Mouse (Mus musculus): ENCODE measurements around the gene Neurog2. TPM values are rescaled to one million over a fixed set of nuclear protein-coding genes. Genes with fewer than 3 reads are reported as not detected.
A peak's percentile ranks its signal among the peaks of the same experiment; 100 is the strongest.

The Neurog2 gene
- 0.09 and 0.20 TPM in 2 replicates for polyA plus RNA-seq (2012; rRNA removed)

DNA sequence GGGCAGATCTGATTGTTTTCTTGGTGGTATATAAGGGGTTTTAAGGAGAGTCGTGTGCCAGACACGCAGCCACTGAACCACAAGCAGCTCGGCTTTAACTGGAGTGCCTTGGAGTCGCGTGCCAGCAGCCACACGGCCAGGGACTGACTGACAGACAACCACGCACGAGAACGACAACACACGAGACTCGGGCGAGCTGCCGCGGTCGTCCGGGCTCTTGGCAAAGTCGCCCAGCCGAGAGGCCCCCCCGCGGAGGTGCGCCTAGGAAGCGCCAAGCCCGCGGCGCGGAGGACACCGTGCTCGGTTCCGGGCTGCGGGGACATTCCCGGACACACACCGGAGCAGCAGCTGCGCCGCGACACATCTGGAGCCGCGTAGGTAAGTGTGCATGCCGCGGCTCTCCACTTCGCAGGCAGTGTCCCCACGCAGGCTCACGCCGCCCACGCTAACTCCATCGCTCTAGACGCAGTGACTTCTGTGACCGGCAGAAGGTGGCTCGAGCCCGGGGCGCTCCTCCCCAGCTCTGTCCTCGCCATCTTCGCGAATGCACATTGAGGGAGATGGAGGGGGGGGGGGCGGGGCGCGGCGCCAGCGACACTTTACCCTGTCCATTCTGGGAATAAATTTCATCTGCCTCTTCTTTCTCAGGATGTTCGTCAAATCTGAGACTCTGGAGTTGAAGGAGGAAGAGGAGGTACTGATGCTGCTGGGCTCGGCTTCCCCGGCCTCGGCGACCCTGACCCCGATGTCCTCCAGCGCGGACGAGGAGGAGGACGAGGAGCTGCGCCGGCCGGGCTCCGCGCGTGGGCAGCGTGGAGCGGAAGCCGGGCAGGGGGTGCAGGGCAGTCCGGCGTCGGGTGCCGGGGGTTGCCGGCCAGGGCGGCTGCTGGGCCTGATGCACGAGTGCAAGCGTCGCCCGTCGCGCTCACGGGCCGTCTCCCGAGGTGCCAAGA is at the start of gene Neurog2:
TSS of gene Neurog2 (plus strand) at position 56 of the 953 bp plus-strand sequence.
- no peak for TF ChIP-seq POLR2A (IDR thresholded peaks at IDR 0.05; ENCODE audit: control insufficient read depth, extremely low read depth, insufficient read depth, low read length, poor library complexity)
- TF ChIP-seq CTCF (IDR thresholded peaks at IDR 0.05; ENCODE audit: borderline replicate concordance, control insufficient read depth, extremely low read depth, insufficient read depth, low read length, poor library complexity) = no peak
- H3K27ac ChIP-seq (ENCODE audit: control insufficient read depth, insufficient read depth, low read length) = no peak within 1 kb of the TSS
- peaks cover 12% of the 10 kb centered on the region for H3K4me1 ChIP-seq (replicated peaks; ENCODE audit: control insufficient read depth, insufficient read depth, low read length)
- no peaks in the 10 kb centered on the region for H3K36me3 ChIP-seq (ENCODE audit: control insufficient read depth, insufficient read depth, low read length)
- H3K4me3 ChIP-seq (ENCODE audit: control insufficient read depth, insufficient read depth, low read length) = peak within 1 kb of the TSS; percentile 25
- 2% methylated on average over 92 of the region's 92 CpGs for whole genome bisulfite sequencing
- no peak for DNase-seq
- peaks cover 41% of the 10 kb centered on the region for H3K27me3 ChIP-seq (ENCODE audit: control insufficient read depth, insufficient read depth, low read length)

DNA sequence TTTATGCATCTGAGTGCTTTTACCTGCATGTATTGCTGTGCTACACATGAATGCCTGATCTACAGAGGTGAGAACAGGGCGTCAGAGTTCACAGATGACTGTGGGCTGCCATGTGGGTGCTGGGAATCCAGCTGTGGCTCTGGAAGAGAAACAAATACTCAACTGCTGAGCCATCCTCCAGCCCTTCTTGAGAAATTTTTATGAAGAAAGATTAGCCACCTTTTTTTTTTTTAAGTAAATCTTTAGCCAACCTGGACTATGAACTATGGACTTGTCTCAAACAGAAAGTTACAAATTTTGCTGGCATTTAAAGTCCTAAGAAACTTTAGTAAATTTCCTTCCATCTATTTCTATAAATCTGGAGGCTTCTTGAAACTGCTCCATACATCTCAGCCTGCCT is 35.8 kb upstream of the Neurog2 start:
- Histone ChIP-seq H3K27ac (ENCODE audit: control insufficient read depth, insufficient read depth, low read length) (no peak overlapping the region), H3K27me3 (ENCODE audit: control insufficient read depth, insufficient read depth, low read length) (no peaks in the 10 kb centered on the region), H3K4me1 (replicated peaks; ENCODE audit: control insufficient read depth, insufficient read depth, low read length) (no peaks in the 10 kb centered on the region), H3K36me3 (ENCODE audit: control insufficient read depth, insufficient read depth, low read length) (peaks cover 9% of the 10 kb centered on the region), H3K4me3 (ENCODE audit: control insufficient read depth, insufficient read depth, low read length) (no peak overlapping the region)
- TF ChIP-seq CTCF (IDR thresholded peaks at IDR 0.05; ENCODE audit: borderline replicate concordance, control insufficient read depth, extremely low read depth, insufficient read depth, low read length, poor library complexity) (no peak), POLR2A (IDR thresholded peaks at IDR 0.05; ENCODE audit: control insufficient read depth, extremely low read depth, insufficient read depth, low read length, poor library complexity) (no peak)
- DNase-seq = no peak
- 95% methylated on average over 1 of the region's 1 CpGs for WGBS

DNA sequence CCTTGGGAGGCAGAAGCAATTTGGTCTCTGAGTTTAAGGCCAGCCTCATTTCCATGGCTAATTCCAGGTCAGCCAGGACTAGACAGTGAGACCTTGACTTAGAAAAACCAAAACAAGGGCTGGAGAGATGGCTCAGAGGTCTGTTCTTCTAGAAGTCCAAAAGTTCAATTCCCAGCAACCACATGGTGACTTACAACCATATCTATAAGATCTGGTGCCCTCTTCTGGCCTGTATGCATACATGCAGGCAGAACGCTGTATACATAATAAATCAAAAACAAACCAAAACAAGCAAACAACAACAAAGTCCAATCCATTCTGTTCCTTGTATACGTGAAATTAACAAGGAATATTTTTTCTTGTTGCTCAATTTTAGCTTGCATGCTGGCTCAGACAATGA is 24.8 kb upstream of the Neurog2 start:
- H3K27me3 ChIP-seq (ENCODE audit: control insufficient read depth, insufficient read depth, low read length) = no peaks in the 10 kb centered on the region
- no peak for DNase-seq
- no peaks in the 10 kb centered on the region for H3K4me1 ChIP-seq (replicated peaks; ENCODE audit: control insufficient read depth, insufficient read depth, low read length)
- no peak overlapping the region for H3K4me3 ChIP-seq (ENCODE audit: control insufficient read depth, insufficient read depth, low read length)
- TF ChIP-seq POLR2A (IDR thresholded peaks at IDR 0.05; ENCODE audit: control insufficient read depth, extremely low read depth, insufficient read depth, low read length, poor library complexity) = no peak
- no peak for TF ChIP-seq CTCF (IDR thresholded peaks at IDR 0.05; ENCODE audit: borderline replicate concordance, control insufficient read depth, extremely low read depth, insufficient read depth, low read length, poor library complexity)
- peaks cover 10% of the 10 kb centered on the region; the same call in 1 of the 2 replicates for H3K36me3 ChIP-seq (ENCODE audit: control insufficient read depth, insufficient read depth, low read length)
- 97% methylated on average over 2 of the region's 2 CpGs for WGBS
- H3K27ac ChIP-seq (ENCODE audit: control insufficient read depth, insufficient read depth, low read length) = no peak overlapping the region

DNA sequence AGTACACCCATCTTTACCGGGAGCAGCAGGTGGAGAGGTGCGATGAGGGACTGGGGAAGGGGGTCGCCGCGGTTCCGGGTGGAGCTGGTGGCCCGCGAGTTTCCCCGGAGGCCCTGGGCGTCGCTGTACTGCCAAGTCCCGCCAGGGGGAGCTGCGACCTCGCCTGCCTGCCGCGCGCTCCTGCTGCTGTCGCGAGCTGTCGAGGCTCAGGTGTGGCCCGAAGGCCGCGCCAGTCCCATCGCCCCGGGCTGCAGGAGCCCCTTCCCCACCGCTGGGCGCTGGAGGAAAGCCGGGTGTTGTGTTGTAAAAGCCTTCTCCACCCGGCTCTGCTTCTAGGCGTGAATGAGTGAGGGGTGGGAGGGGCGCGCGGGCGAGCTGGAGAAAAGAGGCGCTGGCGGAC is 7.6 kb upstream of the Neurog2 start:
- no peak overlapping the region for H3K27ac ChIP-seq (ENCODE audit: control insufficient read depth, insufficient read depth, low read length)
- no peaks in the 10 kb centered on the region for H3K4me1 ChIP-seq (replicated peaks; ENCODE audit: control insufficient read depth, insufficient read depth, low read length)
- H3K36me3 ChIP-seq (ENCODE audit: control insufficient read depth, insufficient read depth, low read length) = no peaks in the 10 kb centered on the region
- TF ChIP-seq POLR2A (IDR thresholded peaks at IDR 0.05; ENCODE audit: control insufficient read depth, extremely low read depth, insufficient read depth, low read length, poor library complexity) = no peak
- TF ChIP-seq CTCF (IDR thresholded peaks at IDR 0.05; ENCODE audit: borderline replicate concordance, control insufficient read depth, extremely low read depth, insufficient read depth, low read length, poor library complexity) = peak; percentile 95
- no peak overlapping the region for H3K4me3 ChIP-seq (ENCODE audit: control insufficient read depth, insufficient read depth, low read length)
- WGBS = 3% methylated on average over 36 of the region's 36 CpGs
- peaks cover 21% of the 10 kb centered on the region for H3K27me3 ChIP-seq (ENCODE audit: control insufficient read depth, insufficient read depth, low read length)
- DNase-seq = peak; percentile 83

DNA sequence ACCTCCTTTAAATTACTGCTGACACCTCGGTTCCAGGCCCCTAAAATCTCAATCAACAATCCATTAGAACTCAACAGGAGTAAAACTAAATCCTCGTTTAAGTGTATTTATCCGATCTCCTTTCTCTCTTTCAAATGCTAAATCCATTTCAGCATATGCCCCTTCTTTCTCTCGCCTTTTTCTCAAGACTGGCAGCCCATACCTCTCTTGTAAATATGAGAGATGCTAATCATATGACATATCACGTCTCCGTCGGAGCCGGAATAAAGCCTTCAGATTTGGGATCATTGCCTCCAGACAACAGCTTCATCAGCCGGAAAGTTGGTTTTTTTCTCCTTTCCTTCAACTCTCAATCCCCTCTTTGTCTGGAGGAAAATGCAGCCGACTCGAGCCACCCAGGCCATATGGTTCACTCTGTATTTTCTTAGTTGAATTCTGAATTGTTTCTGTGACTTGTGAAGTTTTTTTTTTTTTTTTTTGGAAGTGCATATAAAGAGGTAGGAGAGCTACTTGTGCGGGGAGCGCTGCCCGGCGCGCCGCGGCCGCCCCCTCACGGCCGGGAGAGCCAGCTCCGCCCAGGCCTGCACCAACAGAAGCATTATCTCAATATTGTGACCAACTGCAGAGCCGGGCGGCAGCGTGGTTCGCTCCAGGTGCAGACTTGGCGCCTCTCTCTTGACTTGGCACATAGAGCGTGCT is 7.1 kb upstream of the Neurog2 start:
- no peak for TF ChIP-seq POLR2A (IDR thresholded peaks at IDR 0.05; ENCODE audit: control insufficient read depth, extremely low read depth, insufficient read depth, low read length, poor library complexity)
- TF ChIP-seq CTCF (IDR thresholded peaks at IDR 0.05; ENCODE audit: borderline replicate concordance, control insufficient read depth, extremely low read depth, insufficient read depth, low read length, poor library complexity) = peak; percentile 31; the same call in 1 of the 2 replicates
- Histone ChIP-seq H3K27me3 (ENCODE audit: control insufficient read depth, insufficient read depth, low read length) (peaks cover 21% of the 10 kb centered on the region), H3K27ac (ENCODE audit: control insufficient read depth, insufficient read depth, low read length) (no peak overlapping the region), H3K4me3 (ENCODE audit: control insufficient read depth, insufficient read depth, low read length) (no peak overlapping the region), H3K36me3 (ENCODE audit: control insufficient read depth, insufficient read depth, low read length) (no peaks in the 10 kb centered on the region), H3K4me1 (replicated peaks; ENCODE audit: control insufficient read depth, insufficient read depth, low read length) (no peaks in the 10 kb centered on the region)
- no peak for DNase-seq
- WGBS = 4% methylated on average over 28 of the region's 28 CpGs

DNA sequence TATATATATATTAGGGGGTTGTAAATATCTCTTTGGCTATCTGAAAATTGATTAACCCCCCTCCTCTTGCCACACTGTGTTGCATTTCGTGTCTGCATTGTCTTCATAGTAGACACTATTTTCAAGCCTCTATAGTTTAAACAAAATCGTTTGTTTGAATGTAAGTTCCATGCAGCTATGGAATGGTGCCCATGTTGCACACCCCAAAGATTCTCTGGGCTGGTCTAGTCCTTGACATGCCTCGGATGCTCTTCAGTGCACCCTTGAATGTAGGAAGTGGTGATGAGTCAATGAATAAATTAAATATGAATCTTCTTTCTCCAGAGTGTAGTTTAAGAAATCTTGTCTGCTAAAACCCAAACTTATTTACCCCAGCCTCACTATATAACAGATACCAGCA is 6.4 kb upstream of the Neurog2 start:
- H3K36me3 ChIP-seq (ENCODE audit: control insufficient read depth, insufficient read depth, low read length) = no peaks in the 10 kb centered on the region
- 21% methylated on average over 3 of the region's 3 CpGs for WGBS
- no peak overlapping the region for H3K4me3 ChIP-seq (ENCODE audit: control insufficient read depth, insufficient read depth, low read length)
- no peak overlapping the region for H3K27ac ChIP-seq (ENCODE audit: control insufficient read depth, insufficient read depth, low read length)
- TF ChIP-seq POLR2A (IDR thresholded peaks at IDR 0.05; ENCODE audit: control insufficient read depth, extremely low read depth, insufficient read depth, low read length, poor library complexity) (no peak), CTCF (IDR thresholded peaks at IDR 0.05; ENCODE audit: borderline replicate concordance, control insufficient read depth, extremely low read depth, insufficient read depth, low read length, poor library complexity) (no peak)
- no peaks in the 10 kb centered on the region for H3K4me1 ChIP-seq (replicated peaks; ENCODE audit: control insufficient read depth, insufficient read depth, low read length)
- peaks cover 24% of the 10 kb centered on the region for H3K27me3 ChIP-seq (ENCODE audit: control insufficient read depth, insufficient read depth, low read length)
- no peak for DNase-seq

Data from thymus, adult 2 months (tissue).